Mouse (Mus musculus) inflammation-experienced regulatory T-cells (primary cell): ENCODE results near the gene Klrc1. TPM values are rescaled to one million over a fixed set of nuclear protein-coding genes. Genes with fewer than 3 reads are reported as not detected.

Experiments
- polyA plus RNA-seq, 2 experiments: library from polyadenylated mRNA; unstranded; fragments of 100-300 nt; shearing (Covaris generic); gene quantifications; one replicate each; pipeline ENCODE4 v1.2.1; 2017

Klrc1 gene
- polyA plus RNA-seq: 1 to 10 TPM in 1 of 2 experiments, under 1 TPM in 1; 0.23 to 4.8 TPM

GRCm38 (mm10) chr6:129678873-129679272 lies at the start of gene Klrc1:
TSS of gene Klrc1 (minus strand) at chr6:129678973.

GRCm38 (mm10) chr6:129717032-129717431 lies 38.3 kb upstream of the Klrc1 start, which contains the start of gene Klri1:
TSS of gene Klri1 (minus strand) at chr6:129717132.

GRCm38 (mm10) chr6:129660589-129660988 lies 18.2 kb downstream of the Klrc1 start, which contains the start of gene Klrc2:
TSS of gene Klrc2 (minus strand) at chr6:129660689.

GRCm38 (mm10) chr6:129643237-129643636 lies 35.5 kb downstream of the Klrc1 start, which contains the start of gene Klrc3:
TSS of gene Klrc3 (minus strand) at chr6:129643337.

GRCm38 (mm10) chr6:129623735-129624134 lies 55.0 kb downstream of the Klrc1 start, which contains the start of gene Klrk1:
TSS of gene Klrk1 (minus strand) at chr6:129623864.

Other genes starting within 250 kb of the Klrc1 start
- gene Clec1a, start 227.0 kb downstream of the Klrc1 start, polyA plus RNA-seq: not detected
- under 1 TPM in 1 of 2 experiments, not detected in 1; 0.13 TPM for gene Olr1, start 171.8 kb downstream of the Klrc1 start, polyA plus RNA-seq
- under 1 TPM in 1 of 2 experiments, not detected in 1; 0.11 TPM for gene Tmem52b, start 166.4 kb downstream of the Klrc1 start, polyA plus RNA-seq
- 10 to 100 TPM in 1 of 2 experiments, 1 to 10 TPM in 1; 8.5 to 20.1 TPM for gene Gabarapl1, start 145.8 kb downstream of the Klrc1 start, polyA plus RNA-seq
- not detected for gene Klre1, start 101.1 kb downstream of the Klrc1 start, polyA plus RNA-seq
- gene Klrd1, start 87.2 kb downstream of the Klrc1 start, polyA plus RNA-seq: 10 to 100 TPM in 1 of 2 experiments, under 1 TPM in 1; 0.29 to 23.8 TPM
- gene Klrk1, start 55.1 kb downstream of the Klrc1 start, polyA plus RNA-seq: 10 to 100 TPM in 1 of 2 experiments, under 1 TPM in 1; 0.28 to 88.4 TPM
- gene Klrc3, start 35.6 kb downstream of the Klrc1 start, polyA plus RNA-seq: not detected
- gene Klrc2, start 18.3 kb downstream of the Klrc1 start, polyA plus RNA-seq: not detected
- not detected for gene Klri1, start 38.2 kb upstream of the Klrc1 start, polyA plus RNA-seq
- gene Klri2, start 61.5 kb upstream of the Klrc1 start, polyA plus RNA-seq: not detected
- gene Gm156, start 105.3 kb upstream of the Klrc1 start, polyA plus RNA-seq: under 1 TPM; 0.13 to 0.65 TPM
- not detected for gene Gm17631, start 183.7 kb upstream of the Klrc1 start, polyA plus RNA-seq
- not detected for gene Klra17, start 197.7 kb upstream of the Klrc1 start, polyA plus RNA-seq
- not detected for gene Klra5, start 238.7 kb upstream of the Klrc1 start, polyA plus RNA-seq